Mouse (Mus musculus) A20 (cell line): ENCODE data around the gene Aipl1.

ENCODE experiments used
- DNase-seq: peaks from one replicate; pipeline ENCODE4 v3.0.0-alpha.2; 2011; ENCODE audit warnings: low read depth, low spot score

The Aipl1 gene

DNA sequence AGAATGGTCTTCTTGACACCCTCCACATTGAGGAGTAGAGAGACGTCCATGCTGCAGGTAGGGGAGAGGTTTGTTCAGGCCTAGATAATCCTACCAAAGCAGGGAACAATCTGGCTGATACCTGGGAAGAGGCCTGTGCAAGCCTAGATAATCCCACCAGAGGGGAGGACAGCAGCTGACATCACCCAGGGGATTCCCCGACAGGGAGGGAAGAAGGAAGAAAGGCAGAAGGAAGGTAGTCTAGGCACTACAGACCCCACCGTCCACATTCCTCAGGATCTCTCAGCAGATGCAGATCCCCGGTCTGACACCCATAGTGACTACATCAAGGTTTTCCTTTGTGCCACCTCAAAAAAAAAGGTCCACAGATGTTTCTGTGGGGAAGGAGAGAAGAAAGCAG is at the start of gene Aipl1:
Gene Aipl1 (minus strand): TSS at position 101 of the 400 bp plus-strand sequence.
- no peak for DNase-seq

DNA sequence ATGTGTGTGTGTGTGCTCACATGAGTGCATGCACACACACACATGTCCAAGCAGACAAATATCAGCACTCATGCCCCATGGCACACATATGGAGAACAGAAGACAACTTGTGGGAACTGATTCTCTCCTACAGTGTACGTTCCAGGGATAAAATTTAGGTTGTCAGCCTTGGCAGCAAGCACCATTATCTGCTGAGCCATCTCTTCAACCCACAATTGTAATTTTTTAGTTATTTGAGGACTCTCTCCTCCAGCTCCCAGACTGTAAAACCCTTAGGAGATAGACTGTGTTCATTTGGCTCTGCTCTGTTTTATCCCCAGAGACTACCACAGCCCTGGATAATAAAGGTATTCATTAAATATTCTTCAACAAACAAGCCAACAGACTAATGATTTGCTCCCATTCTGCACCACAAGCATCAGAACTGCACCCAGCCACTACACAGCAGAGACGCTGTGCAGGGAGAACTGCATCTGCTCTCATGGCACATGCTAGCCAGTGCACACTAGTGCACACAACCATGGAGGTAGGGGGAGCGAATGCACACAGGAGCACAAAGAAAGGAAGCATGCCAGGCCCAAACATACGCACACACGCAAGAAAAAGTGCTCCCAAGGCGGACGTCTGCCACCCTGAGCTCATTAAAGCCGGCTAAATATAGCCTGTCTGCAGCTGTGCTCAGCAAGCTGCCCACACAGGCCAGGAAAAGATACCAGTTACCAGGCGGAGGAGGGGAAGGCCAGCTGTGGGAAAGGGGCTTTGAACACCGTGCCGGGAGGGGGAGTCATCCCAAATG is 49.1 kb upstream of the Aipl1 start:
- DNase-seq: peak; percentile 27

DNA sequence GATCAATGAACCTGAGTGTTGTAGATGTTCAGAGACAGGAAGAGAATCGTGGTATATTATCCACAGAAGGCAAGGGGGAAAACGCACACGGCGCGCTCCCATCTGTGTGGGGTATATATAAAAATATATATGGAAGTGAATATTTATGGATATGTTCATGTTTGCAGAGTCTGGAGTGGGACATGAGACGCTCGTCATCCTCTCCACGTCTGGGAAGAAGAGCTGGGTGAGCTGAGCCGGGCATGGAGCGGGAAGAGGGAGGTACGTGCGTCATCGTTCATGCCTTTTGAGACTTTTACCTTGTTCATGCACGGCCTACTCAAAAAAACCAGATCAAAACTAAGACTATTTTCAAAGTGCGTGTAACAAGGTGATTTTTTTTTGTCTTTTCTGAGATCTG is 47.0 kb upstream of the Aipl1 start:
- DNase-seq: no peak

DNA sequence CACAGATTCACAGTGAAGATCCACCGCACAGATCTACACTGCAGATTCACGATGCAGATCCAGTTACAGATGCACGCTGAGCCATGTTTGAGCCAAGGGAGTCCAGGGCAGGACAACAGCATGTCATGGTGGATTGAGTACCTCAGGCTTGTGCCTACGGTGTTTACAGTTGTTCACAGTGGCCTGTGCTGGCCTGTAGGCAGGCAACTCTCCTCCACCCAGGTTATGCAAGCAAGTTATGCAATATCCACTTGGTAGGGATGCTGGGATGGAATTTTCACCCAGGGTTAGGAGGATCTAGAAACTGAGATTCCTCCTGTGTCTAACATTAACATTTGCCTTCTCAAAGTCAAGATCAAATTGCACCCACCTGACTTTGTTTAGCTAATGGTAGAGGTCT is 45.3 kb upstream of the Aipl1 start:
- DNase-seq: no peak

DNA sequence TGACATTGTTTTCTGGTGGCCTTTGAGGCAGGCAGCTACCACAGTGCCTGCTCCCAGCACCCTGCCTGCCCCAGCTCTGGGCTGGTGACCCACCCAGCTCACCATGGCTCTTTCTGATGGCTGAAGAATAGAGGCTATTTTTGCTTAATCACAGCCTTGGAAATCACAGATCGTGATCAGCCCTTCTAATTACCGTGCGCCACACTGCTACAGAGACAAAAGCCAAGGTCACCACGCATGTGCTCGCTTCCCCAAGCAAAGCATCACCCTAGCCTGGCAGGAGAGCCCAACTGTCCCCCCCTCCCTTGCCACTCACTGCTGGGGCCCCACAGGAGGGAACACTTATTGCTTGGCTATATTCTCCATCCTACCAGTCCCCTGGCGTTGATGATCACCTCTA is 43.2 kb upstream of the Aipl1 start:
- DNase-seq: no peak

DNA sequence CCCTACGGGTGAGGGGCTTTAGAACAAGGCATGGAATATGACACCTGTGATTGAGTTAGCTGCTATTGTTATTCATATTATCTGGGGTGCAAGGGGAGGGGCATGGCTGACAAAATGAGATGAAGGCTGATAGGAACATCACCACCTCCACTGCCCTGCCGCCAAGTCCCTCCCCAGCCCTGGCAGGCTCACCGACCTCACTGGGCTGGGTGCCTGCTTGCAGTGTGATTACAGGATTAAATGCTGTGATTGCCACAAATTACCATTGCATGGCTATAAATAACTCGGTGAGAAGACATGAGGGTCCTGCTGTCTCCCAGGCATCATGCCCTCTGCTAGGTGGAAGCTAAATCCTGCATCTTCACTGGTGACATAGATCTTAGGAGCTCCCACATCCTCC is 41.3 kb upstream of the Aipl1 start:
- no peak for DNase-seq

DNA sequence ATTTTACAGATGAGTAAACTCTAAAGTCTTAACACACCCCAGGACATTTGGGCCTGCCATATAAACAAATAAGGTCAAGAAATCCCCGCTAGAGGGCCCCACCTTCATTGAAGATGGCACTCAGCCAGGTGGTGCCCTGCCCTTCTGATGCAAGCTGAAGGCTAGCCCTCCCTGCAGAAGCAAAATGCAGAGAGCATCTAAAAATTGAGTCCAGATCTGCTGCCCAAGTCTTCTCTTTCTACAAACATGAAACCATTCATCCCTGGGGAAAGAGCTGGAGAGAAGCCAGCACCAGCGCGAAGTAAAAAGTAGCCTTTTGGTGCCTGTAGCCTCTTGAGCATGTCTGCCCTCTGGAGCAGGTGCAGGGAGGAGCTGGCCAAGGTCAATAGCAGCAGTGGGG is 40.7 kb upstream of the Aipl1 start:
- peak; percentile 48 for DNase-seq

DNA sequence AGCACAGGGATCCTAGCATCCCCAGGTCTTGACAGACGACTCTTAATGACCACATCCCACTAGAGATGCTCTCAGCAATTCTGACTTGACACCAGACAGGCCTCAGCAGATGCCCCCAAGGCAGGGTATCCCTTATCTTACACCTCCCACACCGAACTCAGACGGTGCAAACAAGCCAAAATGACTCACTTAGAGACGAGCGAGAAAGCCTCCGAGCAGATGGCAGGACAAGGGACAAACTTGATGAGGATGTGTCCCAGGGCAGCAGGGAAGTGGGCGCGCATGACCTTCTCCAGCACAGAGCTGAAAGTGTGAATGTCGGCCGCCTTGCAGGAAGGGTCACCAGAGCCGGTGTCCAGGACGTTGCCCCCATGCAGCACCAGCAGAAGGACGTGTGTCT is 36.9 kb upstream of the Aipl1 start:
- no peak for DNase-seq

DNA sequence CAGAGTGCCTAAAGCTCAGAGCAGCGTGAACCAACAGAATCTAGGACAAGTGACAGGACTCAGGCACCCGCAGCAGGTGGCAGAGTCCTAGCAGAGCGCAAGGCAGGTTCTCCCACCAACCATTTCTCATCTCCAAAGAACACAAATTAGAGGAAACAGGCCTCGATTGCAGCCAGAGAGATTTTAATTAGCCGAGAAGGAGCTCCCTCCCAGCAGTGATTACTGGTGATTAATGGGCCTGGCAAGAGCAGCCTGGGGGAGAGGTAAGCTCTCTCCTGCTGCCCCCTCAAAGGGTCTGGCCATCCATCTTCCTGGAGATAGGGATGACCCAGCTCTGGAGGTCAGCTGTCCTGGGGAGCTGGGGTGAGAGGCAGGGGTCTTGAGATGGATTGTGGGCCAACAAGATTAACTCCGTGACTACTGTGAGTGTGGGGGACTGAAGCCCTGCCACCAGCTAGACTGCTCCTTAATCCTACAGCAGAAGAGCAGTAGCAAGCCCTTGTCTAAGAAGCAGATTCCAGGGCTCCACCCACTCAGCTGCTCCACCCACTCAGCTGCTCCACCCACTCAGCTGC is 35.1 kb upstream of the Aipl1 start:
- no peak for DNase-seq

DNA sequence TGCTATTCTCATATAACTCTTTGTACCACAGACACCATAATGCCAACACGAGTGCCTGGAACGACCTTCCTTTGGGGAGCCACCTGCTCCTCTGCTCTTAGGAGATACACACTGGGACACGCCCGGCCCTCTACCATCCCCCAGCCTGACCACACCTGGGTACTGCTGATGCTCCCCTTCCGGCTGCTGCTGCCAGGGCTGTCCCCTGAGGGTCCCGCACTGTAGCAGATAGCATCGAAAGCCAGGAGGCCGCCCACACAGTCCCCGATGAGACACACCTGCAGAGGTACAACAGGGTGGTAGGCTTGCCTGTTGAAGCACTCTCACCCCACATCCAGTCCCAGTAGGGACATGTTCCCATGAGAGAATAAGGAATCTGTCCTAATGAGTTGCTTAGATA is 33.4 kb upstream of the Aipl1 start:
- DNase-seq: no peak

DNA sequence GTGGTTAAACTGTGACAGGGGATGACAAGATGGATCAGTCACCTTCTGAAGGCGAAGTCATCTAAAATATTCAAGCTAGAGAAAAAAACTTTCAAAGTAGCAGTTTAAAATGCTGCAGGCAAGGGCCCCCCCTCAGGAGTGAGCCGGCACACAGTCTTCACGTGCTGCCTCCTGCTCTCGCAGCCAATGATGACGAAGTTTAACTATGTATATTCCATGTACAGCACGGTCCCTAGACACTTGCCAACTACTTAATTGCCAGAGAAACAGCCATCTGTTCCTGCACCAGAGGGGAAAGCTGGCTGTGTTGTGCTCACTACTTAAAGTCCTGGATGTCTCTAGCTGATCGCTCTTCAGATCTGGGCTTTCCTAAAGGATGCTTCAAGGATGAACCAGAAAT is 30.7 kb upstream of the Aipl1 start:
- no peak for DNase-seq

DNA sequence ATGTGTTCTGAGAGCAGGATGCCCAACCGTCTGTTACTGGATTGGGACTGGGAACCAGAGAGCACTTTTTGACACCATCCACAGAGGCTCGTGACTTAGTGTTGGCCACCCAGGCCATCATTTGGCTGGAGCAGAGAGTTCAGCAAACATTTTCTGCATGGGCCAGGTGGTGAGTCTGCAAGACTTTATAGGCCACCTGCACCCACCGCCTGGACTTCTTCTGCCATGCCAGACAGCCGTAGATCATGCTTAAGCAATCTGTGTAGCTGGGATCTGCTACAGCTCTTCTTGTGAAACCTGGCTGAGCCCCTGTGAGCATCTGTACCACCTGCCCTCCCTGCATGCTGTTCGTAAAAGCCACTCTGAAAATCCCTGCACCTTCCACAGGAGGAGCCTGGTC is 30.0 kb upstream of the Aipl1 start:
- DNase-seq: no peak

DNA sequence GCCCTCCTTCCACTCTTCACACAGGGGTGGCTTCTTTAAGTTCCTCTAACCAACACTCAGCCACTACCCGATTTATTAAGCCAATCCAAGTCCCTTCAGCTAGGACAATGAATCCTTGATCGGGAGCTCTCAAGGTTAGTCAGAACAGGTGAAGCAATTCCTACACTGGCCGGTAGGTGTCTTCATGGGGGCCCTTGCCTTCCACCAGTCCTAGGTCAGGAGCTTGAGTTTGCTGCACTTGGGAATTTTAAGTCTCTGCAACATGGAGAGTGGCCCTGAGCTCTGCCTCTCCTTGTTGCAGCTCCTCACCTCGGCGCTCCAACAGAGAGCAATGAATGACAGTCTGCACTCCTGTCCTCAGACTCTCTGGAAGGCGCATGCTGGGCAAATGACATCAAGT is 29.0 kb upstream of the Aipl1 start:
- DNase-seq: peak; percentile 46

DNA sequence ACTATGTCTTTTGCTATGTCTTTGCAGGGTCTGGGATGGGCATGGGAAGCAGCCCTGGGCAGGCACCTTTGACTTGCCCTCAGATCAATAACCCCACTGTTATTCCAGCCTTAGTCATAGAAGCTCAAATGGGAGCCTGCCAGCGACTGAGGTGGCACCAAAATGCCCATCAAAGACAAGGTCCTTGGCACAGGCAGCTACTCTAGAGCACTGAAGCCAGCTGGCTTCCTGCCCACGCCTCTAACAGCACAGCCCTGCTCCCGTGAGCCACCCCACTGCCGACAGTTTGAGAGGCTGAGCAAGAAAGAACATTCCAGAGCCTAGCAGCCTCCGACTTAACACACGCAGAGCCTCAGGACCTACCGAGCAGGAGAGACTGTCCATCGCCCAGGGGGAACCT is 27.8 kb upstream of the Aipl1 start:
- no peak for DNase-seq

DNA sequence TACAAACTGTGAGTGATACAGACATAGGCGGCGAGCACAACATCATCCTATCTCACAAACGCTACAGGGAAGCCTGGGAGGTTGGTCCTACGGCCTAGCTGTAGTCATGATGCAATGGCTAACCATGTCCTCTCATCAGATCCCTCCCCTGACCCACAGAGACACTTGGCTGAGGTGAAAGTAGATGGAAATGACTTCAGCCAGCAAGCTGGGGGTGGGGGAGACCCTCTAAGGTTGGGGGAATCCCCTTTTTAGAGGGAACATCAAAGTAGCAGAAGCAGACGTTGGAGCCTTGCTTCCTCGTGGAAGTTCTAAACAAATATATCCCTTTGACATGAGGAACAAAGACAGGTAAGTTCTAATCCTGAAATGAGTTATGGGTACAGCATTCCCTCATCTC is 27.1 kb upstream of the Aipl1 start:
- no peak for DNase-seq

DNA sequence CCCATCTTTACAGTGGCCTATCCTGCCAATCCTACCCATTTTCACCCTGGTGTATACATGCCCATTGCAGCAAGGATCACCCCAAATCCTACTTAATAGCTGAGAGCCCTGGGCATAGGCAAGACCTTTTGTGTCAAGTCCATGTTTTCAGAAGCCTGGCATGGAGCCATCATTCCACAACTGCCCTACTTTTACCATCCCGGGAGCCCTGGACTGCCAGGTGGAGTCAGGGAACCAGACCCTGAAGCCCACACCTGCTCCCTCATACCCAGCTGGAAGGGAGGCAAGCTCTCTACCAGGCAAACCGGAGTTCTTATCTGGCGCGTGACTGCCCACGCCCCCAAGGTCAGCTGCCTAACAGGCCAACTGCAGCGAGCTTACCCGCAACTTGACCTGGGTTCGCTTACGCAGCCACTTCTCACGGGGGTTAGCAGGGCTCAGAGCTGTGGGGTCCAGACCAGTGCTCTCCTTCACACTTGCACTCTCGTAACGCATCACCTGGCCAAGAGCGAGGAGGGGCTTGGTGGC is 23.8 kb upstream of the Aipl1 start:
- no peak for DNase-seq

DNA sequence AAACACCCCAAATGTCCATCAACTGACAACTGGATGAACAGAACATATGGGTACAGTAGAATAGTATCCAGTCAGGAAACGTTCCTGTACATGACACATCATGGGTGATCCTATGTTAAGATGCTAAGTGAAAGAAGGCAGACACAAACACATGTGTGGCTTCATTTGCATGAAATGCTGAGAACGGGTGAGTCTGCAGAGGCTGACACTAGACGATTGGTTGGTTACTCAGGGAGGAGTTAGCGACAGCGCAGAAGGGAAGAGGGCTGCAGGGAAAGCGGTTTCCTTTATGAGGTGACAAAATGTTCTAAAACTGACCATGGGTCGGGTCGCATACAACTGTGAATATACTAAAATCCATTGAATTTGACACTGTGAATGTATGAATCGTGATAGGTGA is 23.1 kb upstream of the Aipl1 start:
- peak; percentile 58 for DNase-seq

DNA sequence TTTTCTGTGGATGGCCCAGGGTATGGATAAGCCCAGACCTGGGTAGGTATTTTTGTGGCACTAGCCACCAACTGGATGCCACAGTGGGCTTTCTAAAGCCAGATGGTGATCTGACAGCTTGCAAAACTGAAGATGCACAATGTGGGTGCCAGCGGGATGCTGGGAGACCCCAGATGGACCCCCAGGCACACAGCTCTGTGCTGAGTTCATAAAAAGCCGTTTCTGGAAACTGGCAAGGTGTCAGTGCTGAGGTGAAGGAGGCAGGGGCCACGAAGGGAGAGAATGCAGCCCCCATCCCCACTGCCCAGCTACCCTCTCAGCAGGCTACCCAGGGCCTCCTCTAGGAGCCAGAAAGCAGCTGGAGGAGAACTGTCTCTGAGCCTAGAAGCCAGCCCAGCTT is 19.9 kb upstream of the Aipl1 start:
- DNase-seq: no peak

DNA sequence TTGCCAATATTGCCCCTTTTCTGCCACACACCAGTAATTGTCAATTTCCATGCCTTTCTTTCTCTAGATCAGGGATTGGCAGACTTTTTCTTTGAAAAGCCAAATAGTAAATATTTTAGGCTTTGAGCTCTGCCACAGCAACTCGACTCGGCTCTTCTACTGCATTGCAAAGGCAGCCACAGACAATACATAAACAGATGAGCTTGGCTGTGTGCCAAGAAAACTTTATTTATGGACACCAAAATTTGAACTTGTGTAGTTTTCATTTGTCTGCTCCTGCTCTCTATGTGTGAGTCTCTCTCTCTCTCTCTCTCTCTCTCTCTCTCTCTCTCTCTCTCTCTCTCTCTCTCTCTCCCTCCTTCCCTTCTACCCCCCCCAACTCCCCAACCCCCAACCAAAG is 17.9 kb upstream of the Aipl1 start:
- DNase-seq: no peak

DNA sequence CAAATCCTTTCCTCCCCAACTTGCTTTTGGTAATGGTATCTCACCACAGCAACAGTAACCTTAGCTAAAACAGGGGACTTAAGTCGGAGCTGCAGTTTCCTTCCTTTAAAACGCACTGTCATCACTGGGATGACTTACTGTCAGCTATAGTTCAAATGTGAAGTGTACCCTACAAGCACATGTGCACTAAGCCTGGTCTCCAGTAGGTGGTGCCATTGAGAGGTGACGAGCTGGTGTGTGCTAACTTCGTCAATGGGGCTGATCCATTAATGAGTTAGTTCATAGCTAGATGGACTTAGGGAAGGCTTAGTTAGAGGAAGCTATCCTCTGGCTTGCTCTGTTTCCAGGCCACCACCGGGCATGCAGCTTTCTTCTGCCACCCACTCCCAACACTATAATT is 15.3 kb upstream of the Aipl1 start:
- DNase-seq: peak; percentile 75

DNA sequence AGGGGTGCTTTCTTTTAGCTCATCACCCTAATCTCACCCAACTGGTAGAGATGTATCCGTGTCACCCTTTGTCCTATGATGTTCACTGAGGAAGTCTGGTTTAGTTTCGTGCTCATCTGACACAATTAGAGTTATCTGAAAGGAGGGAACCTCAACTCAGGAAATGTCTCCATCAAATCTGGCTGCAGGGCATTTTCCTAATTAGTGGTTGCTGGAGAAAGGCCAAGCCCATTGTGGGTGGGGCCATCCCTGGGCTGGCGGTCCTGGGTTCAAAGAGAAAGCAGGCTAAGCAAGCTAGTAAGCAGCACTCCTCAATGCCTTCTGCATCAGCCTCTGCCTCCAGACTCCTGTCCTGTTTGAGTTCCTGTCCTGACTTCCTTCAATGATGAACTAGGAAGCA is 14.9 kb upstream of the Aipl1 start:
- no peak for DNase-seq

DNA sequence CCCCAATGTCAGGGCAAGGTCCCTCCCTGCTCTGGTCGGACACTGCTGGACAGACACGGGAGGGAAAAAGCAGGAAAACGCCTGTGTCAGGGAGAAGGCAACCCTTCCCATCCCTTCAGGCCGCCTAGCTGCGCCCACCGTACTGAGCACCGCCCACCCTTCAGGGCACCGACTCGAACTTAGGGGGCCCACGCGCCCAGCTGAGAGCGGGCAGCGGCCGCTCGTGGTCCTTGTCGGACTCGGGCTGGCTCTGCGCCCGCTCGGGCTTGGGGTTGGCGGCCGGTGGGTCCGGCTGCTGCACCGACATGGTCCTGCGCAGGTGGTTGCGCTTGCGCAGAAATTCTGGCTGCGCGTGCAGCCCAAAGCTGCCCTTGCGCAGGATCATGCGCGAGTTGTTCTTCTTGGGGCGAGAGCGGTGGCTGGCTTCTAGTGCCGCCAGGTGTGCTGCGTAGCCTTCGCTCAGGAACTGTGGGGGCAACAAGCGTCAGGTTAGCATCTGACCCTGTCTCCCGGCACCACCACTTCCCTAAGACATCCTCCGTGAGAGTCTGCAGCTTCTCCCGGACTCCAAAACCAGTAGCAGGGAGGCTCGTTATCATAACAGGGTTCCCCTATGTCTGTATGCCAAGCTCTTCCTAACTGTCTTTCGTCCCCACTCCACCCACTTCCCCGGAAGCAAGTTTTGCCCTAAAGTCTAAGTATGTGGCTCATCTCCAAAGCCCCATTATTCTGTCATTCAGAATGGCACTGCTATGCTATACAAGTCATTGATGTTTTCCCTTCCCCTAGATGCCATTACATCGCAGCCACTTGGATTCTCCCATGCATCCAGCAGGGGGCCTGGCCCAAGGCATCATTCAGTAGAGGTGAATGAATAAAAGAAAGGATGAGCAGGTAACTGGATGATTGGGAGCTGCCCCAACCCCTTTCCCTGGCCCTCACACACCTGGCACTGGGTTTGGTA is 13.9 kb upstream of the Aipl1 start:
- DNase-seq: no peak
